Comparison of ENCODE assay signal across 15 mouse cellular contexts in the genomic region with DNA sequence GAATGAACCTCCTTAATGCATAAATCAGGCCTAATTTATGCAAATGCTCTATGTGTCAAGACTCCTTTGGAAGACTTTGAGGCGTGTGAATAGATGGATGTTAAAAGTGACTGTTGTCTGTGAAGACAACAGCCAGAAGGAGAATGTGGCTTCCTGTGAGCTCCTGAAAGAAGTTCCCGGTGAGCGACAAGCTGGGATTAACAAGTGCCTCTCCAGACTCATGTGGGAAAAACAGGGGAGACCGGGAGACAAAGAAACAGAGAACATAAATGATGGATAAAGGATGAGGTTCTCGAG.
DNase-seq lines count a peak whose midpoint lies in the region; ATAC-seq lines count a peak whose summit lies in the region.
"Had no signal": no experiment of that assay in that cellular context is flagged by ENCODE, and none has a peak within 500 bp of the region (broad histone marks: within the 10 kb centered on the region; RNA-seq: fewer than 3 reads in every experiment).

No protein-coding gene starts in this region.

- peaks cover 5% of the 10 kb centered on the region; the same call in 1 of the 2 replicates for H3K36me3 ChIP-seq in heart, embryonic 15.5 days
- H3K36me3 ChIP-seq in neural tube, embryonic 12.5 days, result no peaks in the 10 kb centered on the region
- no peaks in the 10 kb centered on the region for H3K36me3 ChIP-seq in neural tube, embryonic 15.5 days
- no peaks in the 10 kb centered on the region for H3K36me3 ChIP-seq in forebrain, embryonic 15.5 days
- H3K36me3 ChIP-seq in neural tube, embryonic 14.5 days (ENCODE audit: control insufficient read depth, insufficient read depth, low read length), result no peaks in the 10 kb centered on the region
- H3K36me3 ChIP-seq in kidney, embryonic 16.5 days (ENCODE audit: insufficient read depth, low read length), result no peaks in the 10 kb centered on the region
- H3K36me3 ChIP-seq: hindbrain, embryonic 15.5 days; limb, embryonic 15.5 days had no signal

- DNase-seq in heart, adult 18-20 months, result no peak
- no peak for DNase-seq in frontal cortex, postnatal 36 days (ENCODE audit: low spot score in 2 of 2)
- DNase-seq: cerebellum, adult 18-20 months; kidney, adult 2 months; lung, embryonic 14.5 days; thymus, postnatal 4 days had no signal

- no peaks in the 10 kb centered on the region for H3K9me3 ChIP-seq in heart, embryonic 15.5 days (replicated peaks)
- H3K9me3 ChIP-seq in neural tube, embryonic 12.5 days, result no peaks in the 10 kb centered on the region
- H3K9me3 ChIP-seq in neural tube, embryonic 15.5 days (replicated peaks), result no peaks in the 10 kb centered on the region
- no peaks in the 10 kb centered on the region for H3K9me3 ChIP-seq in forebrain, embryonic 15.5 days
- H3K9me3 ChIP-seq in neural tube, embryonic 14.5 days (ENCODE audit: control insufficient read depth, low read length), result no peaks in the 10 kb centered on the region
- no peaks in the 10 kb centered on the region for H3K9me3 ChIP-seq in kidney, embryonic 16.5 days (ENCODE audit: low read length)
- H3K9me3 ChIP-seq: hindbrain, embryonic 15.5 days; limb, embryonic 15.5 days had no signal

- WGBS in heart, embryonic 15.5 days, result 34% methylated on average over 5 of the region's 5 CpGs
- 7% methylated on average over 5 of the region's 5 CpGs for WGBS in neural tube, embryonic 12.5 days
- WGBS in neural tube, embryonic 15.5 days, result 12% methylated on average over 5 of the region's 5 CpGs
- 4% methylated on average over 5 of the region's 5 CpGs for WGBS in forebrain, embryonic 15.5 days
- WGBS in neural tube, embryonic 14.5 days, result 7% methylated on average over 5 of the region's 5 CpGs
- 57% methylated on average over 5 of the region's 5 CpGs for WGBS in kidney, embryonic 16.5 days

- peaks cover 48% of the 10 kb centered on the region for H3K4me1 ChIP-seq in heart, embryonic 15.5 days (replicated peaks)
- H3K4me1 ChIP-seq in neural tube, embryonic 12.5 days, result peaks cover 46% of the 10 kb centered on the region
- H3K4me1 ChIP-seq in neural tube, embryonic 15.5 days, result peaks cover 17% of the 10 kb centered on the region
- H3K4me1 ChIP-seq in forebrain, embryonic 15.5 days, result peaks cover 37% of the 10 kb centered on the region
- peaks cover 4% of the 10 kb centered on the region; the same call in 1 of the 2 replicates for H3K4me1 ChIP-seq in neural tube, embryonic 14.5 days (ENCODE audit: control insufficient read depth, insufficient read depth, low read length)
- H3K4me1 ChIP-seq in kidney, embryonic 16.5 days (ENCODE audit: insufficient read depth, low read length), result peaks cover 10% of the 10 kb centered on the region
- H3K4me1 ChIP-seq: limb, embryonic 15.5 days had no signal

- no peak for ATAC-seq in heart, embryonic 15.5 days (replicated peaks; ENCODE audit: insufficient number of reproducible peaks, insufficient read depth, low FRiP score, low read depth)
- peak; percentile 69 for ATAC-seq in neural tube, embryonic 12.5 days (ENCODE audit: low FRiP score, low read depth)
- no peak for ATAC-seq in neural tube, embryonic 15.5 days (ENCODE audit: low FRiP score)
- 0 out of 2 replicates have a peak, but pooled peaks have one; percentile 9 for ATAC-seq in forebrain, embryonic 15.5 days (replicated peaks)
- ATAC-seq in neural tube, embryonic 14.5 days (ENCODE audit: low read depth), result 0 out of 2 replicates have a peak, but pooled peaks have one; percentile 23
- no peak for ATAC-seq in kidney, embryonic 16.5 days (ENCODE audit: low FRiP score, low TSS enrichment)

- no peak overlapping the region for H3K4me3 ChIP-seq in heart, embryonic 15.5 days
- no peak overlapping the region for H3K4me3 ChIP-seq in neural tube, embryonic 12.5 days
- H3K4me3 ChIP-seq in neural tube, embryonic 15.5 days (replicated peaks), result no peak overlapping the region
- no peak overlapping the region for H3K4me3 ChIP-seq in forebrain, embryonic 15.5 days
- H3K4me3 ChIP-seq in neural tube, embryonic 14.5 days (ENCODE audit: low read depth, low read length), result no peak overlapping the region
- no peak overlapping the region for H3K4me3 ChIP-seq in kidney, embryonic 16.5 days (ENCODE audit: low read length)
- H3K4me3 ChIP-seq: limb, embryonic 15.5 days had no signal

- no peak overlapping the region for H3K4me2 ChIP-seq in heart, embryonic 15.5 days
- H3K4me2 ChIP-seq in neural tube, embryonic 12.5 days (replicated peaks), result peak overlapping the region; percentile 53; the same call in 1 of the 2 replicates
- no peak overlapping the region for H3K4me2 ChIP-seq in neural tube, embryonic 15.5 days
- no peak overlapping the region; the same call in 1 of the 2 replicates for H3K4me2 ChIP-seq in forebrain, embryonic 15.5 days (replicated peaks)
- no peak overlapping the region for H3K4me2 ChIP-seq in neural tube, embryonic 14.5 days (ENCODE audit: low read depth, low read length)
- no peak overlapping the region for H3K4me2 ChIP-seq in kidney, embryonic 16.5 days (replicated peaks; ENCODE audit: low read depth, low read length)
- H3K4me2 ChIP-seq: limb, embryonic 15.5 days; lung, embryonic 14.5 days had no signal

- H3K9ac ChIP-seq in heart, embryonic 15.5 days, result no peak overlapping the region
- H3K9ac ChIP-seq in neural tube, embryonic 12.5 days, result no peak overlapping the region
- H3K9ac ChIP-seq in neural tube, embryonic 15.5 days (replicated peaks), result no peak overlapping the region
- H3K9ac ChIP-seq in forebrain, embryonic 15.5 days (replicated peaks), result no peak overlapping the region
- no peak overlapping the region for H3K9ac ChIP-seq in neural tube, embryonic 14.5 days (replicated peaks; ENCODE audit: low read depth, low read length)
- H3K9ac ChIP-seq in kidney, embryonic 16.5 days (replicated peaks; ENCODE audit: low read length), result no peak overlapping the region
- H3K9ac ChIP-seq: hindbrain, embryonic 15.5 days; limb, embryonic 15.5 days; lung, embryonic 14.5 days had no signal

- no peaks in the 10 kb centered on the region for H3K27me3 ChIP-seq in heart, embryonic 15.5 days
- no peaks in the 10 kb centered on the region for H3K27me3 ChIP-seq in neural tube, embryonic 12.5 days (replicated peaks)
- no peaks in the 10 kb centered on the region for H3K27me3 ChIP-seq in neural tube, embryonic 15.5 days (replicated peaks)
- H3K27me3 ChIP-seq in forebrain, embryonic 15.5 days, result no peaks in the 10 kb centered on the region
- no peaks in the 10 kb centered on the region for H3K27me3 ChIP-seq in neural tube, embryonic 14.5 days (ENCODE audit: control insufficient read depth, insufficient read depth, low read length)
- H3K27me3 ChIP-seq in kidney, embryonic 16.5 days (ENCODE audit: insufficient read depth, low read length), result no peaks in the 10 kb centered on the region
- H3K27me3 ChIP-seq: CH12.LX; hindbrain, embryonic 15.5 days; limb, embryonic 15.5 days had no signal

- peak overlapping the region; percentile 47 for H3K27ac ChIP-seq in heart, embryonic 15.5 days
- no peak overlapping the region for H3K27ac ChIP-seq in neural tube, embryonic 12.5 days
- no peak overlapping the region for H3K27ac ChIP-seq in neural tube, embryonic 15.5 days (replicated peaks)
- no peak overlapping the region for H3K27ac ChIP-seq in forebrain, embryonic 15.5 days (replicated peaks)
- no peak overlapping the region for H3K27ac ChIP-seq in neural tube, embryonic 14.5 days (ENCODE audit: low read depth, low read length)
- no peak overlapping the region for H3K27ac ChIP-seq in kidney, embryonic 16.5 days (ENCODE audit: low read length)
- H3K27ac ChIP-seq: hindbrain, embryonic 15.5 days; limb, embryonic 15.5 days had no signal

Comparison
In these comparisons a context has a peak if more than half of its experiments do, and no peak if none do; other contexts are left out.
1. ATAC-seq: peak in neural tube, embryonic 12.5 days (single experiment), forebrain, embryonic 15.5 days (single experiment) and neural tube, embryonic 14.5 days (single experiment); none in heart, embryonic 15.5 days (single experiment), neural tube, embryonic 15.5 days (single experiment) and kidney, embryonic 16.5 days (single experiment).